Mouse (Mus musculus): ENCODE results near the gene Zfp940.

Zfp940 gene

GRCm38 (mm10) chr7:29853219-29853842, at the start of gene Zfp940:
Gene Zfp940 (minus strand): TSS chr7:29853669.
- TF ChIP-seq GATA4 (IDR thresholded peaks at IDR 0.05; ENCODE audit: insufficient replicate concordance, low read length) = no peak

GRCm38 (mm10) chr7:29898351-29898750, 44.9 kb upstream of the Zfp940 start:
- TF ChIP-seq GATA4 (IDR thresholded peaks at IDR 0.05; ENCODE audit: insufficient replicate concordance, low read length) = no peak

GRCm38 (mm10) chr7:29892756-29893155, 39.3 kb upstream of the Zfp940 start:
- TF ChIP-seq GATA4 (IDR thresholded peaks at IDR 0.05; ENCODE audit: insufficient replicate concordance, low read length) = no peak

GRCm38 (mm10) chr7:29890501-29890900, 37.0 kb upstream of the Zfp940 start:
- TF ChIP-seq GATA4 (IDR thresholded peaks at IDR 0.05; ENCODE audit: insufficient replicate concordance, low read length) = no peak

GRCm38 (mm10) chr7:29880916-29881315, 27.4 kb upstream of the Zfp940 start:
- no peak for TF ChIP-seq GATA4 (IDR thresholded peaks at IDR 0.05; ENCODE audit: insufficient replicate concordance, low read length)

- no peak for TF ChIP-seq GATA4 (IDR thresholded peaks at IDR 0.05; ENCODE audit: insufficient replicate concordance, low read length)
Observed at GRCm38 (mm10) chr7:29880056-29880455, 26.6 kb upstream of the Zfp940 start.

- no peak for TF ChIP-seq GATA4 (IDR thresholded peaks at IDR 0.05; ENCODE audit: insufficient replicate concordance, low read length)
Observed at GRCm38 (mm10) chr7:29874256-29874655, 20.8 kb upstream of the Zfp940 start.

GRCm38 (mm10) chr7:29861660-29862059, 8.2 kb upstream of the Zfp940 start:
- no peak for TF ChIP-seq GATA4 (IDR thresholded peaks at IDR 0.05; ENCODE audit: insufficient replicate concordance, low read length)

- TF ChIP-seq GATA4 (IDR thresholded peaks at IDR 0.05; ENCODE audit: insufficient replicate concordance, low read length) = no peak
Observed at GRCm38 (mm10) chr7:29859532-29860517, 6.4 kb upstream of the Zfp940 start, which contains the start of gene Zfp420. Gene Zfp420 (plus strand): TSS chr7:29859979.

GRCm38 (mm10) chr7:29852831-29853218, 644 bp downstream of the Zfp940 start:
- no peak for TF ChIP-seq GATA4 (IDR thresholded peaks at IDR 0.05; ENCODE audit: insufficient replicate concordance, low read length)

- TF ChIP-seq GATA4 (IDR thresholded peaks at IDR 0.05; ENCODE audit: insufficient replicate concordance, low read length) = no peak
Observed at GRCm38 (mm10) chr7:29844616-29845015, 8.9 kb downstream of the Zfp940 start.

GRCm38 (mm10) chr7:29842105-29842504, 11.4 kb downstream of the Zfp940 start:
- TF ChIP-seq GATA4 (IDR thresholded peaks at IDR 0.05; ENCODE audit: insufficient replicate concordance, low read length) = no peak

GRCm38 (mm10) chr7:29839256-29839655, 14.2 kb downstream of the Zfp940 start:
- no peak for TF ChIP-seq GATA4 (IDR thresholded peaks at IDR 0.05; ENCODE audit: insufficient replicate concordance, low read length)

- TF ChIP-seq GATA4 (IDR thresholded peaks at IDR 0.05; ENCODE audit: insufficient replicate concordance, low read length) = no peak
Observed at GRCm38 (mm10) chr7:29836816-29837215, 16.7 kb downstream of the Zfp940 start.

- no peak for TF ChIP-seq GATA4 (IDR thresholded peaks at IDR 0.05; ENCODE audit: insufficient replicate concordance, low read length)
Observed at GRCm38 (mm10) chr7:29829804-29830203, 23.7 kb downstream of the Zfp940 start.

- no peak for TF ChIP-seq GATA4 (IDR thresholded peaks at IDR 0.05; ENCODE audit: insufficient replicate concordance, low read length)
Observed at GRCm38 (mm10) chr7:29828001-29828400, 25.5 kb downstream of the Zfp940 start.
